In the genomic region with DNA sequence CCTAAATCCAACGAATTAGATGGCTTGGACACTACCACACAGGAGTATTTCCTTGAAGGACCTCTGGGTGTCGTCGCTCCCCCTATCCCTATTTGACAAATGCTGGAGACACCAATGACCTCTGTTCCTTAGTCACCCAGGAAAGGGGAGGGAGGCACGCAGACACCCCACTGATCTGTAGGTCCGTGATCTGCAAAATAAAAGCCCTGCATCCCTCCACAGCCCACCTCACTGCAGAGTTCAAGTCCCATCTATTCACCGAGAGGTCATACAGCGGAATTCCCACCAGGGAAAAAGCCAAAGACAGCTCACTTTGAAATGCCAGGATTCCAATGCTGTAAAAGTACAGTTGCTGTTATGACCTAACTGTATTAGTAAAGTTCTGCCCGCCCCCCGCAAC, we compare ENCODE assay signal across 9 mouse cellular contexts. TPM values are rescaled to one million over a fixed set of nuclear protein-coding genes. Genes with fewer than 3 reads are reported as not detected.
DNase-seq lines count a peak whose midpoint lies in the region; ATAC-seq lines count a peak whose summit lies in the region.
"Had no signal": no experiment of that assay in that cellular context is flagged by ENCODE, and none has a peak within 500 bp of the region (broad histone marks: within the 10 kb centered on the region; RNA-seq: fewer than 3 reads in every experiment).

No protein-coding gene starts in this region.

- 0 out of 2 replicates have a peak, but pooled peaks cover 6% of the 10 kb centered on the region for H3K27me3 ChIP-seq in heart, embryonic 13.5 days (replicated peaks)
- no peaks in the 10 kb centered on the region for H3K27me3 ChIP-seq in hindbrain, embryonic 10.5 days (ENCODE audit: insufficient read depth, poor library complexity, severe bottlenecking)
- no peaks in the 10 kb centered on the region for H3K27me3 ChIP-seq in midbrain, embryonic 11.5 days (ENCODE audit: control insufficient read depth, insufficient read depth, low read length)

- no peaks in the 10 kb centered on the region for H3K9me3 ChIP-seq in heart, embryonic 13.5 days
- no peaks in the 10 kb centered on the region for H3K9me3 ChIP-seq in hindbrain, embryonic 10.5 days
- H3K9me3 ChIP-seq in midbrain, embryonic 11.5 days (ENCODE audit: control insufficient read depth, low read length) = no peaks in the 10 kb centered on the region

- H3K4me1 ChIP-seq in heart, embryonic 13.5 days = peaks cover 12% of the 10 kb centered on the region; the same call in 1 of the 2 replicates
- H3K4me1 ChIP-seq in hindbrain, embryonic 10.5 days (replicated peaks) = peaks cover 11% of the 10 kb centered on the region; the same call in 1 of the 2 replicates
- H3K4me1 ChIP-seq in midbrain, embryonic 11.5 days (ENCODE audit: control insufficient read depth, insufficient read depth, low read length) = no peaks in the 10 kb centered on the region

- peak overlapping the region; percentile 88 for H3K4me2 ChIP-seq in heart, embryonic 13.5 days
- H3K4me2 ChIP-seq in midbrain, embryonic 11.5 days = peak overlapping the region; percentile 68; the same call in 1 of the 2 replicates

- peak overlapping the region; percentile 63 for H3K4me3 ChIP-seq in heart, embryonic 13.5 days
- peak overlapping the region; percentile 66 for H3K4me3 ChIP-seq in hindbrain, embryonic 10.5 days
- no peak overlapping the region for H3K4me3 ChIP-seq in midbrain, embryonic 11.5 days (ENCODE audit: low read depth, low read length)

- WGBS in heart, embryonic 13.5 days = 5% methylated on average over 9 of the region's 9 CpGs
- 5% methylated on average over 9 of the region's 9 CpGs for WGBS in hindbrain, embryonic 10.5 days
- 7% methylated on average over 9 of the region's 9 CpGs for WGBS in midbrain, embryonic 11.5 days

- H3K9ac ChIP-seq in heart, embryonic 13.5 days = peak overlapping the region; percentile 53; the same call in 1 of the 2 replicates
- no peak overlapping the region for H3K9ac ChIP-seq in midbrain, embryonic 11.5 days (ENCODE audit: low read length)

- intact Hi-C loops in heart, postnatal 36 days (cut with DNase I) = loop anchor here (2.0 to 5.0 kb wide), 3 partner anchors 217 to 861 kb away; no protein-coding TSS in a partner anchor
- intact Hi-C loops in left cerebral cortex, postnatal 36 days (cut with DNase I) = loop anchor here (2.0 kb wide), 1 partner anchor 859 kb away; no protein-coding TSS in a partner anchor

- H3K36me3 ChIP-seq in heart, embryonic 13.5 days = no peaks in the 10 kb centered on the region
- H3K36me3 ChIP-seq in hindbrain, embryonic 10.5 days = no peaks in the 10 kb centered on the region
- no peaks in the 10 kb centered on the region for H3K36me3 ChIP-seq in midbrain, embryonic 11.5 days (ENCODE audit: control insufficient read depth, insufficient read depth, low read length)

- no peak for ATAC-seq in heart, embryonic 13.5 days (ENCODE audit: extremely low read depth, insufficient number of reproducible peaks, low FRiP score, low TSS enrichment)
- ATAC-seq in midbrain, embryonic 11.5 days (ENCODE audit: low FRiP score) = no peak

- DNase-seq in heart, postnatal 36 days = no peak
- peak; percentile 66 for DNase-seq in R1 (ENCODE audit: low read depth, low spot score)
- DNase-seq in hindbrain, embryonic 10.5 days (ENCODE audit: low spot score) = no peak
- peak; percentile 77 for DNase-seq in midbrain, embryonic 11.5 days (ENCODE audit: low spot score, missing footprints)
- no peak for DNase-seq in adrenal gland, postnatal 4 days (ENCODE audit: low spot score in 2 of 2)
- DNase-seq in left cerebral cortex, postnatal 36 days (ENCODE audit: low spot score in 2 of 2) = no peak
- DNase-seq in thymus, postnatal 36 days = no peak

- H3K27ac ChIP-seq in heart, embryonic 13.5 days (replicated peaks) = no peak overlapping the region
- H3K27ac ChIP-seq in hindbrain, embryonic 10.5 days = no peak overlapping the region
- H3K27ac ChIP-seq in midbrain, embryonic 11.5 days (ENCODE audit: low read depth, low read length) = no peak overlapping the region

RNA-seq across cellular contexts. Expression of a gene that starts 12.4 kb away (rescaled TPM):
- polyA plus RNA-seq in heart, embryonic 13.5 days (2015; fragmentation: Nextera tagmentation; extraction: Ambion mirVana) = not detected in 2 replicates
- total RNA-seq in heart, postnatal 36 days (2021) = not detected
- not detected in 2 replicates for polyA plus RNA-seq in hindbrain, embryonic 10.5 days (2016; fragmentation: Nextera tagmentation; extraction: Ambion mirVana)
- polyA plus RNA-seq in midbrain, embryonic 11.5 days (2014; fragmentation: Nextera tagmentation; extraction: Ambion mirVana) = not detected in 2 replicates
- total RNA-seq in adrenal gland, postnatal 4 days (2021) = not detected
- not detected for total RNA-seq in left cerebral cortex, postnatal 36 days (2021)
- total RNA-seq: granulocyte monocyte progenitor cell, adult 5-6 weeks had no signal

RNA-seq across cellular contexts. Expression of a gene that starts 21.2 kb away (rescaled TPM):
- 80.3 and 83.4 TPM in 2 replicates for polyA plus RNA-seq in heart, embryonic 13.5 days (2015; fragmentation: Nextera tagmentation; extraction: Ambion mirVana)
- 10 to 100 TPM; 19.7 to 20.0 TPM for total RNA-seq in heart, postnatal 36 days (2021)
- polyA plus RNA-seq in hindbrain, embryonic 10.5 days (2016; fragmentation: Nextera tagmentation; extraction: Ambion mirVana) = 157 and 163 TPM in 2 replicates
- polyA plus RNA-seq in midbrain, embryonic 11.5 days (2014; fragmentation: Nextera tagmentation; extraction: Ambion mirVana) = 136 and 138 TPM in 2 replicates
- 10 to 100 TPM; 73.3 to 75.1 TPM for total RNA-seq in adrenal gland, postnatal 4 days (2021)
- total RNA-seq in left cerebral cortex, postnatal 36 days (2021) = 10 to 100 TPM; 34.0 TPM

RNA-seq across cellular contexts. Expression of a gene that starts 28.6 kb away (rescaled TPM):
- polyA plus RNA-seq in heart, embryonic 13.5 days (2015; fragmentation: Nextera tagmentation; extraction: Ambion mirVana) = not detected in 2 replicates
- total RNA-seq in heart, postnatal 36 days (2021) = not detected
- not detected in 2 replicates for polyA plus RNA-seq in hindbrain, embryonic 10.5 days (2016; fragmentation: Nextera tagmentation; extraction: Ambion mirVana)
- polyA plus RNA-seq in midbrain, embryonic 11.5 days (2014; fragmentation: Nextera tagmentation; extraction: Ambion mirVana) = not detected in 2 replicates
- total RNA-seq in adrenal gland, postnatal 4 days (2021) = not detected
- total RNA-seq in left cerebral cortex, postnatal 36 days (2021) = not detected
- total RNA-seq: granulocyte monocyte progenitor cell, adult 5-6 weeks had no signal

RNA-seq across cellular contexts. Expression of a gene that starts 46.8 kb away (rescaled TPM):
- 0.04 TPM in 1 of 2 replicates, not detected in the other for polyA plus RNA-seq in heart, embryonic 13.5 days (2015; fragmentation: Nextera tagmentation; extraction: Ambion mirVana)
- total RNA-seq in heart, postnatal 36 days (2021) = not detected
- 0.08 and 0.10 TPM in 2 replicates for polyA plus RNA-seq in hindbrain, embryonic 10.5 days (2016; fragmentation: Nextera tagmentation; extraction: Ambion mirVana)
- polyA plus RNA-seq in midbrain, embryonic 11.5 days (2014; fragmentation: Nextera tagmentation; extraction: Ambion mirVana) = 0.04 TPM in 1 of 2 replicates, not detected in the other
- total RNA-seq in adrenal gland, postnatal 4 days (2021) = not detected
- not detected for total RNA-seq in left cerebral cortex, postnatal 36 days (2021)

Comparison
In these comparisons a context has a peak if more than half of its experiments do, and no peak if none do; other contexts are left out.
1. DNase-seq: peak in R1 (single experiment) and midbrain, embryonic 11.5 days (single experiment); none in heart, postnatal 36 days (0 of 2), hindbrain, embryonic 10.5 days (single experiment), adrenal gland, postnatal 4 days (0 of 2), left cerebral cortex, postnatal 36 days (0 of 2) and thymus, postnatal 36 days (0 of 2).